Mouse (Mus musculus): Measurements from ENCODE around the gene Mstn. TPM values are rescaled to one million over a fixed set of nuclear protein-coding genes. Genes with fewer than 3 reads are reported as not detected.

The Mstn gene
- not detected for polyA plus RNA-seq (2015; fragmentation: Illumina TruSeq; extraction: RNeasy Lipid Tissue Mini Kit (QIAGEN cat#74804); ENCODE audit: insufficient read depth, low read depth, low replicate concordance)

GRCm38 (mm10) chr1:53061340-53061739, at the start of gene Mstn:
TSS of gene Mstn (plus strand) at chr1:53061640.

GRCm38 (mm10) chr1:53020079-53020478, 41.4 kb upstream of the Mstn start, which contains the start of gene 1700019D03Rik:
TSS of gene 1700019D03Rik (minus strand) at chr1:53020179.

Other genes starting within 250 kb of the Mstn start
- 8.8 TPM for gene Inpp1, start 244.0 kb upstream of the Mstn start, polyA plus RNA-seq (2015; fragmentation: Illumina TruSeq; extraction: RNeasy Lipid Tissue Mini Kit (QIAGEN cat#74804); ENCODE audit: insufficient read depth, low read depth, low replicate concordance)
- gene Hibch, start 216.7 kb upstream of the Mstn start, polyA plus RNA-seq (2015; fragmentation: Illumina TruSeq; extraction: RNeasy Lipid Tissue Mini Kit (QIAGEN cat#74804); ENCODE audit: insufficient read depth, low read depth, low replicate concordance): 10.7 TPM
- 6.6 TPM for gene 1700019D03Rik, start 41.5 kb upstream of the Mstn start, polyA plus RNA-seq (2015; fragmentation: Illumina TruSeq; extraction: RNeasy Lipid Tissue Mini Kit (QIAGEN cat#74804); ENCODE audit: insufficient read depth, low read depth, low replicate concordance)
- not detected for gene 1700019A02Rik, start 126.0 kb downstream of the Mstn start, polyA plus RNA-seq (2015; fragmentation: Illumina TruSeq; extraction: RNeasy Lipid Tissue Mini Kit (QIAGEN cat#74804); ENCODE audit: insufficient read depth, low read depth, low replicate concordance)
- gene Pms1, start 235.4 kb downstream of the Mstn start, polyA plus RNA-seq (2015; fragmentation: Illumina TruSeq; extraction: RNeasy Lipid Tissue Mini Kit (QIAGEN cat#74804); ENCODE audit: insufficient read depth, low read depth, low replicate concordance): 0.59 TPM
- 2.3 TPM for gene Ormdl1, start 235.5 kb downstream of the Mstn start, polyA plus RNA-seq (2015; fragmentation: Illumina TruSeq; extraction: RNeasy Lipid Tissue Mini Kit (QIAGEN cat#74804); ENCODE audit: insufficient read depth, low read depth, low replicate concordance)
- gene Gm28778, start 235.5 kb downstream of the Mstn start, polyA plus RNA-seq (2015; fragmentation: Illumina TruSeq; extraction: RNeasy Lipid Tissue Mini Kit (QIAGEN cat#74804); ENCODE audit: insufficient read depth, low read depth, low replicate concordance): not detected

Data from pancreas, adult 10 weeks (tissue).